Mouse (Mus musculus) spleen, postnatal 36 days (tissue): ENCODE data around the gene Plekho2.

Source experiments
- DNase-seq, 2 experiments: peaks; one replicate each; pipeline ENCODE4 v3.0.0; 2022; ENCODE audit warnings: low spot score in 2 of 2, mixed read lengths in 1 of 2

Gene Plekho2

GRCm38 (mm10) chr9:65586406-65587269 lies 6.8 kb upstream of the Plekho2 start, which contains the start of gene Pif1:
Gene Pif1 (plus strand): TSS chr9:65587160.
- DNase-seq, result peak; percentile 82 to 88

GRCm38 (mm10) chr9:65583045-65583444 lies 3.2 kb upstream of the Plekho2 start:
- peak; percentile 77 to 83 for DNase-seq

- peak; percentile 91 to 95 for DNase-seq
These were observed 789 bp upstream of the Plekho2 start for GRCm38 (mm10) chr9:65580401-65581256.

GRCm38 (mm10) chr9:65578801-65579249 lies 1.0 kb downstream of the Plekho2 start:
- DNase-seq, result peak; percentile 72 to 77

GRCm38 (mm10) chr9:65577511-65578196 lies 2.2 kb downstream of the Plekho2 start:
- DNase-seq, result no peak

- DNase-seq, result no peak
These were observed 2.9 kb downstream of the Plekho2 start for GRCm38 (mm10) chr9:65576861-65577510.

- DNase-seq, result peak in 1 of 2 experiments; percentile 62
These were observed 4.2 kb downstream of the Plekho2 start for GRCm38 (mm10) chr9:65575393-65576196.

GRCm38 (mm10) chr9:65574513-65575392 lies 5.1 kb downstream of the Plekho2 start:
- DNase-seq, result peak in 1 of 2 experiments; percentile 37

- no peak for DNase-seq
These were observed 7.0 kb downstream of the Plekho2 start for GRCm38 (mm10) chr9:65572837-65573236.

- DNase-seq, result peak in 1 of 2 experiments; percentile 38
These were observed 10.3 kb downstream of the Plekho2 start for GRCm38 (mm10) chr9:65569491-65569971.

- no peak for DNase-seq
These were observed 11.1 kb downstream of the Plekho2 start for GRCm38 (mm10) chr9:65568787-65569186.

- no peak for DNase-seq
These were observed 15.1 kb downstream of the Plekho2 start for GRCm38 (mm10) chr9:65564698-65565097.

GRCm38 (mm10) chr9:65563073-65563472 lies 16.8 kb downstream of the Plekho2 start:
- no peak for DNase-seq

GRCm38 (mm10) chr9:65562081-65562506 lies 17.7 kb downstream of the Plekho2 start:
- DNase-seq, result no peak

- DNase-seq, result peak in 1 of 2 experiments; percentile 32
These were observed 18.8 kb downstream of the Plekho2 start for GRCm38 (mm10) chr9:65561016-65561415.

- DNase-seq, result no peak
These were observed 21.0 kb downstream of the Plekho2 start for GRCm38 (mm10) chr9:65558806-65559205.

- DNase-seq, result no peak
These were observed 22.9 kb downstream of the Plekho2 start for GRCm38 (mm10) chr9:65556979-65557378.

GRCm38 (mm10) chr9:65556349-65556748 lies 23.5 kb downstream of the Plekho2 start:
- DNase-seq, result no peak

- DNase-seq, result no peak
These were observed 24.2 kb downstream of the Plekho2 start for GRCm38 (mm10) chr9:65555621-65556020.
